Mouse (Mus musculus) E14TG2a.4 (cell line): Measurements from ENCODE around the gene Gsta1.
"Not testable (repeated sequence)": the region's sequence is repeated elsewhere in the genome, so short reads cannot be mapped to it uniquely, and the experiment has no call there.

Source experiments
- CTCF ChIP-seq: conservative IDR thresholded peaks from 2 replicates; pipeline ENCODE4 v1.5.1; 2014; ENCODE audit warnings: low read length
- NANOG ChIP-seq: IDR thresholded peaks from 2 replicates; pipeline ENCODE4 v1.6.1; 2014; ENCODE audit warnings: borderline replicate concordance, low read length, mixed read lengths
- POU5F1 ChIP-seq: IDR thresholded peaks from 2 replicates; pipeline ENCODE4 v1.6.1; 2014; ENCODE audit warnings: low read length, borderline replicate concordance

GRCm38 (mm10) chr9:78256914-78257313, 26.5 kb downstream of the Gsta1 start, which contains the start of gene Gm3776:
- not testable (repeated sequence) for TF ChIP-seq CTCF, POU5F1, NANOG
